In the genomic region with DNA sequence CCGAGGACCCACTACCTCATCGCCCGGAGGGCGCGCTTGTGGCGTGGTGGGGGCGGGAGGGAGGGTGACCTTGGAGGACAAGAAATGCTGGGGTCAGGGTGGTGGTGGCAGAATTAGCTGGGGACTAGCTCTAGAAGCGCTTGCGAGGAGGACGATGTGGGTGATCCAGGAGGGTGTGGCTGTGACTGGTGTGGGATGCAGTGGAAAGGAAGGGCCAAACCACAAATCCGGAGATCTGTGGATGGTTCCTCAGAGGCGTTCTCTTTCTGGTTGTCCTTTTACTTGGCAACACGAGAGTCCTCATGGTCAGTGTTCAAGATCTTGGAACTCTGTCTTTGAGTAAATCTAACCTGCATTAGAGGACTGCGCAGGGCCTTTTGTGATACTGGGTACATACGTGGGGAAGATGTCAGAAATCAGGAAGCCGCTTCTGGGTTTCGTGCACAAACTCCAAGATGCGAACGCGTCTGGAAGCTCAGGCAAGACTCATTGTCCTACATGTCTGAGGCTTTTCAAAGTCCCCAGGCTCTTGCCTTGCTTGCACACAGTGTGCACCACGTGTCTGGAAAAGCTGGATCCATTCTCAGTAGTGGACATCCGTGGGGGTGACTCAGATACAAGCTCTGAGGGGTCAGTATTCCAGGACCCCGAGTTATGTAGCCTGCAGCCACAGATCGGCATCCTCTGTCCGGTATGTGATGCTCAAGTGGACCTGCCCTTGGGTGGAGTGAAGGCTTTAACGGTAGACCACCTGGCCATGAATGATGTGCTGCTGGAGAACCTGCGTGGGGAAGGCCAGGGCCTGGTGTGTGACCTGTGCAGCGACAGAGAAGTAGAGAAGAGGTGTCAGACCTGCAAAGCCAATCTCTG, we compare ENCODE assay signal across 8 mouse cellular contexts. TPM values are rescaled to one million over a fixed set of nuclear protein-coding genes. Genes with fewer than 3 reads are reported as not detected.
A peak's percentile ranks its signal among the peaks of the same experiment; 100 is the strongest.
DNase-seq lines count a peak whose midpoint lies in the region; ATAC-seq and TF ChIP-seq lines count a peak whose summit lies in the region.

No protein-coding gene starts in this region.

- peaks cover 27% of the 10 kb centered on the region for H3K4me1 ChIP-seq in heart, embryonic 12.5 days (replicated peaks)
- peaks cover 0 to 4% of the 10 kb centered on the region in 2 experiments; a peak in 1 of 4 replicates for H3K4me1 ChIP-seq in ES-E14 (ENCODE audit: control insufficient read depth in 2 of 2, insufficient read depth in 2 of 2, low read length in 2 of 2, poor library complexity in 1 of 2)
- peaks cover 53% of the 10 kb centered on the region for H3K4me1 ChIP-seq in limb, embryonic 10.5 days
- H3K4me1 ChIP-seq in neural tube, embryonic 13.5 days (replicated peaks) = peaks cover 53% of the 10 kb centered on the region

- peak overlapping the region; percentile 77 for H3K27ac ChIP-seq in heart, embryonic 12.5 days (ENCODE audit: poor library complexity, severe bottlenecking)
- H3K27ac ChIP-seq in ES-E14 (ENCODE audit: insufficient read depth, low read depth, low read length, poor library complexity, severe bottlenecking) = no peak overlapping the region
- H3K27ac ChIP-seq in limb, embryonic 10.5 days = peak overlapping the region; percentile 92
- peak overlapping the region; percentile 72 for H3K27ac ChIP-seq in neural tube, embryonic 13.5 days (replicated peaks)

- in situ Hi-C loops in ES-E14 (cut with MboI; ENCODE audit: low sequenced_read_pairs in 2 of 2, unreplicated experiment in 2 of 2) = no loop called here

- intact Hi-C loops in heart, postnatal 14 days (cut with DNase I) = no loop called here

- peak overlapping the region; percentile 78 for H3K9ac ChIP-seq in heart, embryonic 12.5 days
- H3K9ac ChIP-seq in ES-E14 (ENCODE audit: insufficient read depth, low read depth, low read length, poor library complexity, severe bottlenecking) = peak overlapping the region; percentile 53; the same call in 1 of the 2 replicates
- H3K9ac ChIP-seq in neural tube, embryonic 13.5 days = peak overlapping the region; percentile 85

- peaks cover 2% of the 10 kb centered on the region for H3K36me3 ChIP-seq in heart, embryonic 12.5 days
- no peaks in the 10 kb centered on the region for H3K36me3 ChIP-seq in ES-E14 (ENCODE audit: control insufficient read depth, insufficient read depth, low read length, poor library complexity, severe bottlenecking)
- H3K36me3 ChIP-seq in limb, embryonic 10.5 days = peaks cover 20% of the 10 kb centered on the region
- peaks cover 10% of the 10 kb centered on the region for H3K36me3 ChIP-seq in neural tube, embryonic 13.5 days

- no peaks in the 10 kb centered on the region for H3K27me3 ChIP-seq in heart, embryonic 12.5 days (replicated peaks)
- no peaks in the 10 kb centered on the region for H3K27me3 ChIP-seq in limb, embryonic 10.5 days (ENCODE audit: low read depth, poor library complexity, severe bottlenecking)
- no peaks in the 10 kb centered on the region for H3K27me3 ChIP-seq in neural tube, embryonic 13.5 days

- H3K4me3 ChIP-seq in heart, embryonic 12.5 days = peak overlapping the region; percentile 63
- H3K4me3 ChIP-seq in ES-E14 (ENCODE audit: insufficient read depth in 1 of 2, low read depth in 1 of 2, low read length in 2 of 2, poor library complexity in 1 of 2, severe bottlenecking in 1 of 2) = peak overlapping the region; percentile 63 to 90
- peak overlapping the region; percentile 68 for H3K4me3 ChIP-seq in limb, embryonic 10.5 days
- H3K4me3 ChIP-seq in neural tube, embryonic 13.5 days = peak overlapping the region; percentile 55

- H3K4me2 ChIP-seq in heart, embryonic 12.5 days = peak overlapping the region; percentile 76
- peak overlapping the region; percentile 77 for H3K4me2 ChIP-seq in neural tube, embryonic 13.5 days

- WGBS in heart, embryonic 12.5 days = 34% methylated on average over 28 of the region's 28 CpGs
- WGBS in limb, embryonic 10.5 days = 42% methylated on average over 28 of the region's 28 CpGs
- WGBS in neural tube, embryonic 13.5 days = 39% methylated on average over 28 of the region's 28 CpGs

- H3K9me3 ChIP-seq in heart, embryonic 12.5 days (replicated peaks) = no peaks in the 10 kb centered on the region
- no peaks in the 10 kb centered on the region for H3K9me3 ChIP-seq in ES-E14 (ENCODE audit: control insufficient read depth, insufficient read depth, low read depth, low read length)
- no peaks in the 10 kb centered on the region for H3K9me3 ChIP-seq in limb, embryonic 10.5 days (replicated peaks)
- no peaks in the 10 kb centered on the region for H3K9me3 ChIP-seq in neural tube, embryonic 13.5 days

- DNase-seq in heart, postnatal 14 days = no peak
- no peak for DNase-seq in ES-E14 (ENCODE audit: low read depth, low spot score)
- DNase-seq in limb, embryonic 10.5 days (ENCODE audit: low spot score) = no peak
- DNase-seq in adrenal gland, postnatal 10 days = no peak
- no peak for DNase-seq in embryo, embryonic 10 days (ENCODE audit: low spot score)

- ATAC-seq in heart, embryonic 12.5 days (ENCODE audit: insufficient number of reproducible peaks, low FRiP score) = peak; percentile 66
- ATAC-seq in erythroblast, adult 5-6 weeks (replicated peaks; ENCODE audit: low FRiP score, poor library complexity, severe bottlenecking) = 0 out of 2 replicates have a peak, but pooled peaks have one; percentile 3
- peak; percentile 73 for ATAC-seq in neural tube, embryonic 13.5 days (ENCODE audit: low read depth)

TF ChIP-seq in ES-E14, 5 proteins besides CTCF, POLR2A, EP300 and RAD21:
- TF ChIP-seq ZC3H11A (IDR thresholded peaks at IDR 0.05; ENCODE audit: borderline replicate concordance, low read depth, low read length) (no peak), ZNF384 (IDR thresholded peaks at IDR 0.05; ENCODE audit: low read depth, low read length) (no peak)

RNA-seq across cellular contexts. Expression of gene Trim45, which starts 0.7 kb away (rescaled TPM):
- polyA plus RNA-seq in heart, embryonic 12.5 days (2016; fragmentation: Nextera tagmentation; extraction: Ambion mirVana) = 4.7 and 4.9 TPM in 2 replicates
- 10 to 100 TPM in 1 of 2 experiments, 1 to 10 TPM in 1; 9.1 to 10.4 TPM for total RNA-seq in heart, postnatal 14 days (2021)
- total RNA-seq in ES-E14 (2012; rRNA removed) = 4.8 and 5.5 TPM in 2 replicates
- not detected in 2 replicates for total RNA-seq in erythroblast, adult 5-6 weeks (2015; ENCODE audit: low replicate concordance)
- 3.2 and 3.9 TPM in 2 replicates for total RNA-seq in erythroblast, adult 5-6 weeks (2017; ENCODE audit: low replicate concordance)
- polyA plus RNA-seq in limb, embryonic 10.5 days (2016; fragmentation: Nextera tagmentation; extraction: Ambion mirVana) = 5.6 and 6.7 TPM in 2 replicates
- polyA plus RNA-seq in neural tube, embryonic 13.5 days (2015; fragmentation: Nextera tagmentation; extraction: Ambion mirVana) = 6.2 and 8.0 TPM in 2 replicates
- total RNA-seq in adrenal gland, postnatal 10 days (2021) = 1 to 10 TPM; 3.9 to 5.3 TPM

RNA-seq across cellular contexts. Expression of gene Ttf2, which starts 46.7 kb away (rescaled TPM):
- 15.2 and 15.7 TPM in 2 replicates for polyA plus RNA-seq in heart, embryonic 12.5 days (2016; fragmentation: Nextera tagmentation; extraction: Ambion mirVana)
- total RNA-seq in heart, postnatal 14 days (2021) = 1 to 10 TPM; 3.4 to 3.9 TPM
- total RNA-seq in ES-E14 (2012; rRNA removed) = 39.0 and 50.5 TPM in 2 replicates
- 5.8 and 9.4 TPM in 2 replicates for total RNA-seq in erythroblast, adult 5-6 weeks (2015; ENCODE audit: low replicate concordance)
- total RNA-seq in erythroblast, adult 5-6 weeks (2017; ENCODE audit: low replicate concordance) = 12.4 and 14.2 TPM in 2 replicates
- 30.1 and 32.7 TPM in 2 replicates for polyA plus RNA-seq in limb, embryonic 10.5 days (2016; fragmentation: Nextera tagmentation; extraction: Ambion mirVana)
- polyA plus RNA-seq in neural tube, embryonic 13.5 days (2015; fragmentation: Nextera tagmentation; extraction: Ambion mirVana) = 7.0 and 7.1 TPM in 2 replicates
- 10 to 100 TPM in 1 of 2 experiments, 1 to 10 TPM in 1; 8.0 to 11.9 TPM for total RNA-seq in adrenal gland, postnatal 10 days (2021)

Comparison
In these comparisons a context has a peak if more than half of its experiments do, and no peak if none do; other contexts are left out.
1. ATAC-seq: peak in every context shown above with its lines; median percentile 73 in neural tube, embryonic 13.5 days; 66 in heart, embryonic 12.5 days; 3 in erythroblast, adult 5-6 weeks.